Mouse (Mus musculus): ENCODE measurements around the gene Tbr1.

DNA sequence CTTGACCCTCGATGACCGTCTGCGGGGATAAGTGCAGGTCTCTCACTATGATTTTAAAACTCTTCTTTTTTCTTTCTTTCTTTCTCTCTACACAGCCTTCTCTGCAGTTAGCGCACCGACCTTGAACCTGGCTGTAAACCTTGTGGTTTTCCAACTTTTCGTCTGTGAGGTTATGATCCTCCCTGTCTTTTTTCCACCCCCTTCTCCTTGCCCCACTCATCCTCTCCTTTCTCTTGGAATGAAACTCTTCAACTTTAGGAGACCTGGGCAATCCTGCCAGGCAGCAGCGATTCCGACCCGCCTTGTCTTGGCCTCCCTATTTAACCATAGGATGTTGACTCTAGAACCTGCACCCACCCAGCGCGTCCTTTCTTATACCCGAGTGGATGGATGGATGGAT is 9.8 kb downstream of the Tbr1 start:
- no peak for TF ChIP-seq POLR2A (IDR thresholded peaks at IDR 0.05; ENCODE audit: low read depth, low read length)
- TF ChIP-seq CTCF (IDR thresholded peaks at IDR 0.05; ENCODE audit: extremely low read depth, insufficient read length, insufficient replicate concordance, low read depth, low read length), result no peak

All from small intestine, adult 2 months (tissue).